Mouse (Mus musculus) neutrophil, adult 65 days (primary cell): ENCODE data around the gene Atrnl1. TPM values are rescaled to one million over a fixed set of nuclear protein-coding genes. Genes with fewer than 3 reads are reported as not detected.

Experiments used
- total RNA-seq: library from RNA; stranded (reverse); gene quantifications from 2 replicates; pipeline ENCODE4 v1.2.4, GENCODE M21; 2023

The Atrnl1 gene
- total RNA-seq, result 37.6 and 64.3 TPM in 2 replicates

GRCm38 (mm10) chr19:57610476-57611261 is at the start of gene Atrnl1:
TSS of gene Atrnl1 (plus strand) at chr19:57611034.

Other genes with a start within 250 kb of the Atrnl1 start
- 1.3 and 2.2 TPM in 2 replicates for gene Trub1, start 158.1 kb upstream of the Atrnl1 start, total RNA-seq